Mouse (Mus musculus): ENCODE measurements around the gene Ctsl.

Ctsl gene

DNA sequence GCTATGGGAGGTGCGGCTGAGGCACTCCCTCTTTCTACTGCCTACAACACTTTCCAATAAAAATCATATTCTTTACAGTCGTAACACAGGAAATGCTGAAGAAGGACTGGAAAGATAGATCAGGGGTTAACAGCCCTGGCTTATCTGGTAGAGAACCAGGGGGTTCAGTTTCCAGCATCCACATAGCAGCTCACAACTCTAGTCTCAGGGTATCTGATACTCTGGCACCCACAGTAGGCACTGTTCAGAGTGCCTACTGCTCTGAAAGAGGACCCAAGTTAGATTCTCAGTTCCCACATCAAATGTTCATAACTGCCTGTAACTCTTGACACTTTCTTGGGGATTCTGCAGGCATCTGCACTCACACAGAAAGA is 57.8 kb downstream of the Ctsl start:
- DNase-seq (ENCODE audit: low read depth, low spot score), result no peak

- DNase-seq (ENCODE audit: low read depth, low spot score), result peak; percentile 60
These were observed 58.4 kb downstream of the Ctsl start, which contains the start of gene Aaed1 for GRCm38 (mm10) chr13:64312024-64312915. Aaed1 (minus strand) TSS chr13:64312710.

GRCm38 (mm10) chr13:64311266-64311665 is 59.4 kb downstream of the Ctsl start:
- no peak for DNase-seq (ENCODE audit: low read depth, low spot score)

DNA sequence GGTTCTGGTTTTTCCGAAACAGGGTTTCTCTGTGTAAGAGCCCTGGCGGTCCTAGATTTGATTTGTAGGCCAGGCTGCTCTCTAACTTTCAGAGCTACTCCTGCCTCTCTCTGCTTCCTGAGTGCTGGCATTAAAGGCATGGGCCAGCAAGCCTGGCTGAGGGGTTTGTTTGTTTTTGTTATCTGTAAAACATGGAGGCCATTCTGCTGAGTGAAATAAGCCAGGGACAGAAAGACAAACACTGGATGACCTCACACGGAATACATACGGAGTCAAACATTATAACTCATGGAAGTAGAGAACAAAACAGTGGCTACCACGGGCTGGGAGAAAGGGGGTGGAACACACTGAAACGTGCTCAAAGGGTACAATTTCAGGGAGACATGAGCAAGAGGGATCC is 60.1 kb downstream of the Ctsl start:
- DNase-seq (ENCODE audit: low read depth, low spot score), result no peak

DNA sequence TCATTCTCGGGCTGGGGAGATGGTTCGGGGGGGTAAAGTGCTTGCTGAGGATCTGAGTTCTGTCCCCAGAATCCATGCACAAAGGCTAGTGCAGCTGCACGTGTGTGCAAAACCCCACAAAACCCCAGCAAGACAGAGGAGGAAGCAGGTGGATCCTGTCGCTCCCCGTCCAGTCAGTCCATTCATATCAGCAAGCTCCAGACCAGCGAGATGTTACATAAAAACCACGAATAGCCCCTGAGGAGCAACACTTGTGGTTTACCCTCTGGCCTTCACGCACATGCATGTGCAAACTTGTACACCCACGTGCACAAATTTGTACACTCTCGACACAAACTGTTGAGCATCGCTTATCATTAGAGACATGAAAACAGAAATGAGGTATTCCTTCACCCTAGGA is 60.8 kb downstream of the Ctsl start:
- DNase-seq (ENCODE audit: low read depth, low spot score), result no peak

Data from c-Kit-negative CD71-positive TER-119-positive erythroid progenitor cells, embryonic 14.5 days (primary cell).